Mouse (Mus musculus): ENCODE results near the gene Krit1. TPM values are rescaled to one million over a fixed set of nuclear protein-coding genes. Genes with fewer than 3 reads are reported as not detected.
A peak's percentile ranks its signal among the peaks of the same experiment; 100 is the strongest.

Gene Krit1
- polyA plus RNA-seq, 1 experiment: not detected

GRCm38 (mm10) chr5:3800041-3800440 lies 2.9 kb upstream of the Krit1 start:
- Histone ChIP-seq H3K27ac (ENCODE audit: insufficient read depth, low read depth, low read length) (no peak overlapping the region), H3K4me3 (ENCODE audit: insufficient read depth, low read depth, low read length) (no peak overlapping the region), H3K4me1 (ENCODE audit: control insufficient read depth, insufficient read depth, low read length) (no peaks in the 10 kb centered on the region)
- WGBS: 88% methylated on average over 1 of the region's 1 CpGs
- TF ChIP-seq CTCF (IDR thresholded peaks at IDR 0.05; ENCODE audit: insufficient read depth, low read depth, low read length) (no peak), POLR2A (IDR thresholded peaks at IDR 0.05; ENCODE audit: insufficient read depth, low read depth, low read length) (no peak)

GRCm38 (mm10) chr5:3800881-3801280 lies 2.1 kb upstream of the Krit1 start:
- Histone ChIP-seq H3K4me3 (ENCODE audit: insufficient read depth, low read depth, low read length) (no peak overlapping the region), H3K4me1 (ENCODE audit: control insufficient read depth, insufficient read depth, low read length) (no peaks in the 10 kb centered on the region), H3K27ac (ENCODE audit: insufficient read depth, low read depth, low read length) (no peak overlapping the region)
- 60% methylated on average over 4 of the region's 4 CpGs for WGBS
- TF ChIP-seq CTCF (IDR thresholded peaks at IDR 0.05; ENCODE audit: insufficient read depth, low read depth, low read length): no peak
- no peak for TF ChIP-seq POLR2A (IDR thresholded peaks at IDR 0.05; ENCODE audit: insufficient read depth, low read depth, low read length)

GRCm38 (mm10) chr5:3801672-3802432 lies 1.1 kb upstream of the Krit1 start:
- WGBS: 2% methylated on average over 18 of the region's 18 CpGs
- TF ChIP-seq POLR2A (IDR thresholded peaks at IDR 0.05; ENCODE audit: insufficient read depth, low read depth, low read length) (no peak), CTCF (IDR thresholded peaks at IDR 0.05; ENCODE audit: insufficient read depth, low read depth, low read length) (no peak)
- Histone ChIP-seq H3K27ac (ENCODE audit: insufficient read depth, low read depth, low read length) (peak overlapping the region; percentile 23; the same call in 1 of the 2 replicates), H3K4me3 (ENCODE audit: insufficient read depth, low read depth, low read length) (peak overlapping the region; percentile 97), H3K4me1 (ENCODE audit: control insufficient read depth, insufficient read depth, low read length) (no peaks in the 10 kb centered on the region)

GRCm38 (mm10) chr5:3803292-3804165 lies 545 bp downstream of the Krit1 start:
- H3K4me1 ChIP-seq (ENCODE audit: control insufficient read depth, insufficient read depth, low read length): no peaks in the 10 kb centered on the region
- peak overlapping the region; percentile 48; the same call in 1 of the 2 replicates for H3K27ac ChIP-seq (ENCODE audit: insufficient read depth, low read depth, low read length)
- no peak for TF ChIP-seq CTCF (IDR thresholded peaks at IDR 0.05; ENCODE audit: insufficient read depth, low read depth, low read length)
- no peak for TF ChIP-seq POLR2A (IDR thresholded peaks at IDR 0.05; ENCODE audit: insufficient read depth, low read depth, low read length)
- peak overlapping the region; percentile 97 for H3K4me3 ChIP-seq (ENCODE audit: insufficient read depth, low read depth, low read length)
- WGBS: under 1% methylated on average over 36 of the region's 36 CpGs

- WGBS: 100% methylated on average over 1 of the region's 1 CpGs
- Histone ChIP-seq H3K27ac (ENCODE audit: insufficient read depth, low read depth, low read length) (no peak overlapping the region), H3K4me1 (ENCODE audit: control insufficient read depth, insufficient read depth, low read length) (no peaks in the 10 kb centered on the region), H3K4me3 (ENCODE audit: insufficient read depth, low read depth, low read length) (no peak overlapping the region)
- no peak for TF ChIP-seq CTCF (IDR thresholded peaks at IDR 0.05; ENCODE audit: insufficient read depth, low read depth, low read length)
- no peak for TF ChIP-seq POLR2A (IDR thresholded peaks at IDR 0.05; ENCODE audit: insufficient read depth, low read depth, low read length)
These were observed 5.5 kb downstream of the Krit1 start for GRCm38 (mm10) chr5:3808472-3808871.

- WGBS: 85% methylated on average over 1 of the region's 1 CpGs
- no peak for TF ChIP-seq CTCF (IDR thresholded peaks at IDR 0.05; ENCODE audit: insufficient read depth, low read depth, low read length)
- TF ChIP-seq POLR2A (IDR thresholded peaks at IDR 0.05; ENCODE audit: insufficient read depth, low read depth, low read length): no peak
- H3K4me1 ChIP-seq (ENCODE audit: control insufficient read depth, insufficient read depth, low read length): no peaks in the 10 kb centered on the region
- no peak overlapping the region for H3K4me3 ChIP-seq (ENCODE audit: insufficient read depth, low read depth, low read length)
- H3K27ac ChIP-seq (ENCODE audit: insufficient read depth, low read depth, low read length): no peak overlapping the region
These were observed 31.1 kb downstream of the Krit1 start for GRCm38 (mm10) chr5:3834107-3834506.

- 13% methylated on average over 24 of the region's 24 CpGs for WGBS
- no peak for TF ChIP-seq CTCF (IDR thresholded peaks at IDR 0.05; ENCODE audit: insufficient read depth, low read depth, low read length)
- TF ChIP-seq POLR2A (IDR thresholded peaks at IDR 0.05; ENCODE audit: insufficient read depth, low read depth, low read length): no peak
- Histone ChIP-seq H3K4me3 (ENCODE audit: insufficient read depth, low read depth, low read length) (peak within 1 kb of the TSS; percentile 17), H3K27ac (ENCODE audit: insufficient read depth, low read depth, low read length) (no peak within 1 kb of the TSS), H3K4me1 (ENCODE audit: control insufficient read depth, insufficient read depth, low read length) (peaks cover 5% of the 10 kb centered on the region; the same call in 1 of the 2 replicates)
These were observed 42.0 kb downstream of the Krit1 start, which contains the start of gene Lrrd1 for GRCm38 (mm10) chr5:3845026-3845425. TSS of gene Lrrd1 (plus strand) at chr5:3845173.

- Histone ChIP-seq H3K4me1 (ENCODE audit: control insufficient read depth, insufficient read depth, low read length) (peaks cover 3% of the 10 kb centered on the region; the same call in 1 of the 2 replicates), H3K4me3 (ENCODE audit: insufficient read depth, low read depth, low read length) (no peak overlapping the region), H3K27ac (ENCODE audit: insufficient read depth, low read depth, low read length) (no peak overlapping the region)
- 74% methylated on average over 4 of the region's 4 CpGs for WGBS
- TF ChIP-seq POLR2A (IDR thresholded peaks at IDR 0.05; ENCODE audit: insufficient read depth, low read depth, low read length) (no peak), CTCF (IDR thresholded peaks at IDR 0.05; ENCODE audit: insufficient read depth, low read depth, low read length) (no peak)
These were observed 67.2 kb downstream of the Krit1 start for GRCm38 (mm10) chr5:3870161-3870560.

- WGBS: 72% methylated on average over 1 of the region's 1 CpGs
- Histone ChIP-seq H3K4me1 (ENCODE audit: control insufficient read depth, insufficient read depth, low read length) (peaks cover 3% of the 10 kb centered on the region; the same call in 1 of the 2 replicates), H3K4me3 (ENCODE audit: insufficient read depth, low read depth, low read length) (no peak overlapping the region), H3K27ac (ENCODE audit: insufficient read depth, low read depth, low read length) (no peak overlapping the region)
- TF ChIP-seq POLR2A (IDR thresholded peaks at IDR 0.05; ENCODE audit: insufficient read depth, low read depth, low read length): no peak
- TF ChIP-seq CTCF (IDR thresholded peaks at IDR 0.05; ENCODE audit: insufficient read depth, low read depth, low read length): no peak
These were observed 69.4 kb downstream of the Krit1 start for GRCm38 (mm10) chr5:3872348-3872747.

Data from olfactory bulb, adult 2 months (tissue).